Mouse (Mus musculus): ENCODE measurements at regions not wholly inside any gene's neighbourhood (a gene's known extent, or its start where the extent isn't known, plus 50 kb on each side); places are given as distances from the start of the nearest gene placed in this dataset.

DNA sequence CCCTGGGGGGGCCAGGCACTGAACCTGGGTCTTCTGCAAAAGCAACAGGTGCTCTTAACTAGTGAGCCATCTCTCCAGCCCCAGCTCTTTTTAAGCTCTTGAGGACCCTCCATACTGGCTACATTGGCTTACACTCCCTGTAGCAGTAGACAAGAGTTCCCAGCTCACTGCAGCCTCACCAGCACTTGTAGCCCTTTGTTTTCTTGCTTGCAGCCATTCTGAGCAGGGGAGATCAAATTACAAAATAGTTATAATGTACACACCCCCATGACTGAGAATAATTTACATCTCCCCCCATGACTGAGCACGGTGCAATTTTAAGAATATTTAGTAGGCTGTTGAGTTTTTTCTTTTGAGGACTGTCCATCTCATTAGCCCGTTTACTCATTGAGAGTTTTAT, 165.8 kb upstream of the Prep start:
- H3K36me3 ChIP-seq (ENCODE audit: control insufficient read depth, insufficient read depth, low read length), result no peaks in the 10 kb centered on the region
- no peaks in the 10 kb centered on the region for H3K9me3 ChIP-seq (ENCODE audit: control insufficient read depth, low read length)
- ATAC-seq (ENCODE audit: low read depth), result no peak
- no peak overlapping the region for H3K4me2 ChIP-seq (ENCODE audit: low read depth, low read length)
- H3K9ac ChIP-seq (replicated peaks; ENCODE audit: low read depth, low read length), result no peak overlapping the region
- WGBS, result 48% methylated on average over 2 of the region's 2 CpGs
- H3K4me1 ChIP-seq (ENCODE audit: control insufficient read depth, insufficient read depth, low read length), result no peaks in the 10 kb centered on the region
- no peak overlapping the region for H3K4me3 ChIP-seq (ENCODE audit: low read depth, low read length)
- H3K27me3 ChIP-seq (ENCODE audit: control insufficient read depth, insufficient read depth, low read length), result no peaks in the 10 kb centered on the region
- no peak overlapping the region for H3K27ac ChIP-seq (ENCODE audit: low read depth, low read length)

DNA sequence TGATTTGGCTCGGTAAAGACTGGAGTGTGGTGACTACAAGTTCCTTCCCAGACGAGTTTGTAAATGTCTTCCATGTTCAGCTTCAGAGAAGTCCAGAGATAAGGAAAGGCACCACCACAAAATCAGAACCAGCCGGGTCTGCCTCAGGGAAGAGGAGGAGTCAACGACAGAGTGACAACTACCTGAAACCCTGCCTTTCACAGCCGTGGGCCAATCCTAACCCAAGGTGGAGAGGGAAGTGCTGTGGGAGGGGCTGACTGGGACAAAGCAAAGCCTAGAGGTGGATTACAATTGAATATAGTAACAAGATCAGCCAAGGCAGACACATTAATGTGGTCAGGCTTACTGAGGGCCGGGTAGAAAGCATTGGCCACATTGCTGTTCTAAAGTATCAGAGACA, 174.9 kb upstream of the Prep start:
- H3K4me3 ChIP-seq (ENCODE audit: low read depth, low read length), result no peak overlapping the region
- WGBS, result 62% methylated on average over 6 of the region's 6 CpGs
- H3K9me3 ChIP-seq (ENCODE audit: control insufficient read depth, low read length), result no peaks in the 10 kb centered on the region
- H3K9ac ChIP-seq (replicated peaks; ENCODE audit: low read depth, low read length), result no peak overlapping the region
- ATAC-seq (ENCODE audit: low read depth), result no peak
- no peak overlapping the region for H3K27ac ChIP-seq (ENCODE audit: low read depth, low read length)
- no peaks in the 10 kb centered on the region for H3K27me3 ChIP-seq (ENCODE audit: control insufficient read depth, insufficient read depth, low read length)
- H3K36me3 ChIP-seq (ENCODE audit: control insufficient read depth, insufficient read depth, low read length), result no peaks in the 10 kb centered on the region
- H3K4me1 ChIP-seq (ENCODE audit: control insufficient read depth, insufficient read depth, low read length), result no peaks in the 10 kb centered on the region; the same call in 1 of the 2 replicates
- H3K4me2 ChIP-seq (ENCODE audit: low read depth, low read length), result no peak overlapping the region

DNA sequence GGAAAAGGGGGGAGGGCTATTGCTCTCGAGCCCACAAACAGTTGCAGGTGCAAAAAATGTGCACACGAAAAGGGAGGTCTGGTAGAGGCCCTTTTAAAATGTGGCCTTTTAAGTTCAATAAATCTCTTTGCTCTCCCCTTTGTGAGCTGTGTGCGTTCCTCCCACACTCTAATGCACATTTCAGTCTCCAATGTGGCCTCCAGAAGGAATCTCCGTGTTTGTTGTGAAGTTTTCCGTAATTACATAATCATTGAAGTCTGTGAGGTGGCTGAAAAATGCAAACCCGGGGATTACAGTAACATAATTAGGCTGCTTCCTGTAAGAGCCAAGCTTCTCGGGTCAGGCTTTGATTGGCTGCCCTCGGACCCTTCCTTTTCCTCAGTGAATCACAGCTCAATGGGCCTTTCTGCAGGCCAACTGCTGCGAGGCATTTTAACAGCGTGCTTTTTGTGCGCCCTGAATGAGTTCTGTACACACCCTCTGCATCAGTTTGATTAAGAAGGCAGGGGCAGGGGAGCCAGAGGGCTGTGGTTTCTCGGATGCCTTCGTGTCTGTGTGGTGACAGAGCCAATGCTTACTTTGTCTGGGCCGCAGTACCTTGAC, 179.8 kb upstream of the Prep start:
- Histone ChIP-seq H3K4me3 (ENCODE audit: low read depth, low read length) (no peak overlapping the region), H3K9ac (replicated peaks; ENCODE audit: low read depth, low read length) (no peak overlapping the region), H3K27me3 (ENCODE audit: control insufficient read depth, insufficient read depth, low read length) (no peaks in the 10 kb centered on the region), H3K36me3 (ENCODE audit: control insufficient read depth, insufficient read depth, low read length) (no peaks in the 10 kb centered on the region), H3K27ac (ENCODE audit: low read depth, low read length) (no peak overlapping the region), H3K4me1 (ENCODE audit: control insufficient read depth, insufficient read depth, low read length) (no peaks in the 10 kb centered on the region; the same call in 1 of the 2 replicates), H3K9me3 (ENCODE audit: control insufficient read depth, low read length) (no peaks in the 10 kb centered on the region), H3K4me2 (ENCODE audit: low read depth, low read length) (no peak overlapping the region)
- WGBS, result 9% methylated on average over 14 of the region's 14 CpGs
- peak; percentile 85 for ATAC-seq (ENCODE audit: low read depth)

DNA sequence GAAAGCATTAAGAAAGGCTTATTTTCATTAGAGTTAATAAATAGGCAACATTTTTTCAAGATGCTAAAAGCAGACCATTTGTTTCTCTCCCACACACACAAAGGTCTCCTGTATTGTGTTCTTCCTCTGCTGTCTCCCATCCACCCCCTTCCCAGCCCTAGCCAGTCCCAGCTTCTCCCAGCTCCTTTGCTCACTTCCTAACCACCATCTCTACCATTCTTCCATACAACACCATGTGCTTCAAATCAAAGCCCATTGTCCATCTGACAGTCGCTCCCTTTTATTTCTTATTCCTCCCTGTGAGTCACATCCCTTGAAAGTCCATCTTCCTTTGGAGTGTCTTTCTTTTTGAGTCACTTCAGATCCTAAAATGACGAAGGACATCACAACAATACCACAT, 185.0 kb upstream of the Prep start:
- no peak for ATAC-seq (ENCODE audit: low read depth)
- Histone ChIP-seq H3K9me3 (ENCODE audit: control insufficient read depth, low read length) (no peaks in the 10 kb centered on the region), H3K27ac (ENCODE audit: low read depth, low read length) (no peak overlapping the region), H3K4me3 (ENCODE audit: low read depth, low read length) (no peak overlapping the region), H3K36me3 (ENCODE audit: control insufficient read depth, insufficient read depth, low read length) (no peaks in the 10 kb centered on the region), H3K9ac (replicated peaks; ENCODE audit: low read depth, low read length) (no peak overlapping the region), H3K27me3 (ENCODE audit: control insufficient read depth, insufficient read depth, low read length) (no peaks in the 10 kb centered on the region), H3K4me2 (ENCODE audit: low read depth, low read length) (no peak overlapping the region), H3K4me1 (ENCODE audit: control insufficient read depth, insufficient read depth, low read length) (no peaks in the 10 kb centered on the region; the same call in 1 of the 2 replicates)
- WGBS, result 56% methylated on average over 2 of the region's 2 CpGs

DNA sequence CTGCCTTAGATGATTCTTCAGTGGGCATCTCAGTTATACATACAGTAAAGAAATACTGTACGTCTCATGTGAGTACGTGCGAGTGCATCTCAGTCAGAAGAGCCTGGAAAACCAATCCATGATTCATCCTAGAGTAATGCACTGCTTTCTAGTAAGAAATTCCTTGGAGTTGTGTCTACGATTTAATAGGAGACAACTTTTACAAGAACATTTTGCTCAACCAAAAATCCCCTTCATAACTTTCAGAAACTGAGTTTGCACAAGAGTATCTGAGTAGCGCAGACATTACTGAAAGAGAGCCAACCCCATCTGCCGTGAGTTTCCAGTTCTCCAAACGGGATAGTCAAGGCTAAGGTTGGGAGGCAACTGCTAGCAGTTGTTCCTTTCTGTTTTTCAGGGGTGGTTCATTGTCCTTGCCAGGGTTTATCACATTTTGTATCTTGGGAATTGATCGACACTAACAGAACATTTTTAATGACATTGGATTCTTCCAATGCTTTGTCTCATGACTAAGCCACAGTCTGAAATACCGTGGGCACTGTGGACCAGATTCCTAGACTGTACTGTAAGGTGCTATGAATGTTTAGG, 189.8 kb upstream of the Prep start:
- H3K27ac ChIP-seq (ENCODE audit: low read depth, low read length), result no peak overlapping the region
- WGBS, result 93% methylated on average over 9 of the region's 9 CpGs
- no peaks in the 10 kb centered on the region for H3K4me1 ChIP-seq (ENCODE audit: control insufficient read depth, insufficient read depth, low read length)
- no peaks in the 10 kb centered on the region for H3K27me3 ChIP-seq (ENCODE audit: control insufficient read depth, insufficient read depth, low read length)
- H3K4me3 ChIP-seq (ENCODE audit: low read depth, low read length), result no peak overlapping the region
- H3K9me3 ChIP-seq (ENCODE audit: control insufficient read depth, low read length), result no peaks in the 10 kb centered on the region
- ATAC-seq (ENCODE audit: low read depth), result no peak
- no peaks in the 10 kb centered on the region for H3K36me3 ChIP-seq (ENCODE audit: control insufficient read depth, insufficient read depth, low read length)
- no peak overlapping the region for H3K9ac ChIP-seq (replicated peaks; ENCODE audit: low read depth, low read length)
- H3K4me2 ChIP-seq (ENCODE audit: low read depth, low read length), result no peak overlapping the region

DNA sequence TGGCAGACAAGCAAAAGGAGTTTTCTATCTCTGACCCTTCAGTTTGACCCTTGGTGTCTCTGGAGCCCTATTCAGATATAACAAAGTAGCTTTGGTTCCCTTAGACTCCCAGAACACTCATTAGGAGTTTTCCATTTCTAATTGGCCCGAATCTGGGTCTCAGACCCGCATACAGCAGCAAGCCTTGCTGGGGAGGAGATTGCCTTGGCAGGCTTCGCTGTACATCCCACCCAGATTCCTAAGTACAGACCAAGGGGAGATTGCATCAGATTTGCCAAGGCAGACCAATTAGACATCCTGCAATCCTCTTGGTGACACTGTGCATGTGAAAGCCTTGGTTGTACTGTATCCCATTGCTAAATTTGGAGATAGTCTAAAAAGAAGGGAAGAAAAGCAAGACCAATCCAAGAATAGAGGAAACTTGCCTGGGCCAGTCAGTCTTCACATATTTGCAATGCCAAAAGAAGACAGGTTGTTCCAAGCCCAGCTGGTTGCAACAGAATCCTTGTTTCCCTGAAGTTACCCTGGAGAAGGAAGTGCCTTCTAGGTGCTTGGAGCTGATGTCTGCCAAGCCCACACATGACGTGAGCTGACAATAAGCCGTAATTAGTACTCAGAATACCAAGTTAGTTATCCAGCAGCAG, 193.2 kb upstream of the Prep start:
- 55% methylated on average over 5 of the region's 5 CpGs for WGBS
- H3K9ac ChIP-seq (replicated peaks; ENCODE audit: low read depth, low read length), result no peak overlapping the region
- H3K9me3 ChIP-seq (ENCODE audit: control insufficient read depth, low read length), result no peaks in the 10 kb centered on the region
- H3K4me1 ChIP-seq (ENCODE audit: control insufficient read depth, insufficient read depth, low read length), result no peaks in the 10 kb centered on the region
- H3K36me3 ChIP-seq (ENCODE audit: control insufficient read depth, insufficient read depth, low read length), result no peaks in the 10 kb centered on the region
- no peak overlapping the region for H3K27ac ChIP-seq (ENCODE audit: low read depth, low read length)
- no peak for ATAC-seq (ENCODE audit: low read depth)
- no peak overlapping the region for H3K4me3 ChIP-seq (ENCODE audit: low read depth, low read length)
- no peak overlapping the region for H3K4me2 ChIP-seq (ENCODE audit: low read depth, low read length)
- no peaks in the 10 kb centered on the region for H3K27me3 ChIP-seq (ENCODE audit: control insufficient read depth, insufficient read depth, low read length)

DNA sequence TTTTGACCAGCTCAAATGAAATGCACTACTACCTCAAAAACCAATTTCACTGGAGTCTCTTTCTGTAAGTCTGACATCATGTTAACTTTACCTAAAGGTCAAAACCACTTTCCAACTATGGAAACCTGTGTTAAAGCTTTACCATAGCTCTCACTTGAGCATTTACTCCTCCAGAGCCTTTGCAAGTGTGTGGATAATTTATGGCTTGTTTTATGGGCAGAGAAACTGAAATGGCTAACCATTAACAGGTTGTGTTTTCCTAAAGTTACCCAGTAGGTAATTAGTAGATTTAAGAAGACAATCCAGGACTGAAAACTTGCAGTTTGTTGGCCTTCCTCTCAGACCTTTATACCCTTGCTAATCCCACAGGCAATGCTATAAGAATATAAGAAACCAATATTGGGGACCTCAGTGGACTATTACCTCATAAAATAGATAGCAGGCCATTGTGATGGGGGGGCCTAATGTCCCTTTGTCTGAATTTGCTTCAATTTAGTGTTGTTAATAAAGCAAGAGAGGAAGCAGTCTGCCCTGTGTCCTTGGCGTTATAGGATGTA, 202.7 kb upstream of the Prep start:
- WGBS, result 50% methylated on average over 1 of the region's 1 CpGs
- ATAC-seq (ENCODE audit: low read depth), result no peak

DNA sequence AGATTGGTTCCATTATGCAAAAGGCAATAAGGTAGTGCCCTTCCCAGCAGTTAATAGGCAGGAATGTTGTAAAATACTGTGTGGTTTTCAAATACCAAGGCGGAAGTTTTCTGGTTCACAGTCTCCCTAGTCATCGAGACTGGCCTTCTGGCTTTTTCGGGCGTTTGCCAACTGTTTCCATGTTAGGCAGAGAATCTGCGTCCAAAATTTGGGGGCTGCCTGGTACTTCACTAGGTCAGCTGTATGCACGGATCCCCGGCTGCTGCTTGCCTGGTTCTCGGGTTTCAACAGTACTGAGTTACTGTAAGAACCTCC, 204.7 kb upstream of the Prep start:
- no peak for ATAC-seq (ENCODE audit: low read depth)
- no peaks in the 10 kb centered on the region for H3K27me3 ChIP-seq (ENCODE audit: control insufficient read depth, insufficient read depth, low read length)
- WGBS, result 26% methylated on average over 8 of the region's 8 CpGs
- no peak overlapping the region for H3K4me3 ChIP-seq (ENCODE audit: low read depth, low read length)
- H3K9ac ChIP-seq (replicated peaks; ENCODE audit: low read depth, low read length), result no peak overlapping the region
- H3K27ac ChIP-seq (ENCODE audit: low read depth, low read length), result no peak overlapping the region
- H3K4me1 ChIP-seq (ENCODE audit: control insufficient read depth, insufficient read depth, low read length), result no peaks in the 10 kb centered on the region
- H3K4me2 ChIP-seq (ENCODE audit: low read depth, low read length), result no peak overlapping the region
- H3K9me3 ChIP-seq (ENCODE audit: control insufficient read depth, low read length), result no peaks in the 10 kb centered on the region
- H3K36me3 ChIP-seq (ENCODE audit: control insufficient read depth, insufficient read depth, low read length), result no peaks in the 10 kb centered on the region

More for the DNA sequence above, 202.7 kb upstream of the Prep start:
- Histone ChIP-seq H3K9me3 (ENCODE audit: control insufficient read depth, low read length) (no peaks in the 10 kb centered on the region), H3K9ac (replicated peaks; ENCODE audit: low read depth, low read length) (no peak overlapping the region), H3K4me1 (ENCODE audit: control insufficient read depth, insufficient read depth, low read length) (no peaks in the 10 kb centered on the region), H3K36me3 (ENCODE audit: control insufficient read depth, insufficient read depth, low read length) (no peaks in the 10 kb centered on the region), H3K27ac (ENCODE audit: low read depth, low read length) (no peak overlapping the region), H3K4me3 (ENCODE audit: low read depth, low read length) (no peak overlapping the region), H3K4me2 (ENCODE audit: low read depth, low read length) (no peak overlapping the region), H3K27me3 (ENCODE audit: control insufficient read depth, insufficient read depth, low read length) (no peaks in the 10 kb centered on the region)

DNA sequence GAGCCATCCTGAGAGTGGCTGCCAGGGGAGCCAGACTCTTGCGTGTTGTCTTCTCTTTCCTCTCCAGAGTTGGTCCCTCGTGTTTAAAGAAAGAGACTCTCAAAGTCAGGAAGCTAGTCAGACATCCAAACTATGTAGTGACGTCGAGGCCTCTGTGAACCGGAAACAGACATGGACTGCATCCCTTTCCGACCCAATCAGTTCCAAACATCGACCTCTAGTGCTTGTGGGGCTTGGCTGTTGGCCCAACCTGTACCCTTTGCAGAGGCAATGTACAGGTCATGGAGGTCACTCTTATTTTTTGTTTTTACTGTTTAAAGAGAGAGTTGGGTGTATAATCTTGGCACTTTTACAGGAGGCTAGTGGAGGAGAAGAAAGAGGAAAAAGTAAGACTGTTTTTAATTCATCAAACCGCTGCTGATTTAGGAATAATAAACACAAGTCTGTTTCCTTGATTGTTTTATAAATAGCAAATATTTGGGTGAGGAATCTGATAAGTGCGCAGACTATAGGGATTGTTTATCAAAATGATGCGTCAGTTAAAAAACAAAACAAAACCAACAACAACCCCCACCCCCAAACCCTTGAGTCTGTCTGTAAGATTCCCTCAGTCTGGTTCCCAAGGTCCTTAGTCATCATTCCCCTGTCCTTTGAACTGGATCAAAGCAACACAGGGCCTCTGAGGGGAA, 205.2 kb upstream of the Prep start:
- no peaks in the 10 kb centered on the region for H3K4me1 ChIP-seq (ENCODE audit: control insufficient read depth, insufficient read depth, low read length)
- no peak overlapping the region for H3K27ac ChIP-seq (ENCODE audit: low read depth, low read length)
- ATAC-seq (ENCODE audit: low read depth), result no peak
- no peak overlapping the region for H3K9ac ChIP-seq (replicated peaks; ENCODE audit: low read depth, low read length)
- H3K9me3 ChIP-seq (ENCODE audit: control insufficient read depth, low read length), result no peaks in the 10 kb centered on the region
- H3K4me3 ChIP-seq (ENCODE audit: low read depth, low read length), result no peak overlapping the region
- no peaks in the 10 kb centered on the region for H3K36me3 ChIP-seq (ENCODE audit: control insufficient read depth, insufficient read depth, low read length)
- H3K4me2 ChIP-seq (ENCODE audit: low read depth, low read length), result no peak overlapping the region
- WGBS, result 80% methylated on average over 10 of the region's 10 CpGs
- no peaks in the 10 kb centered on the region for H3K27me3 ChIP-seq (ENCODE audit: control insufficient read depth, insufficient read depth, low read length)

All from neural tube, embryonic 14.5 days (tissue).